Mouse (Mus musculus) lung, postnatal 10 days (tissue): ENCODE measurements around the gene Klk15.
"Not testable (repeated sequence)": the region's sequence is repeated elsewhere in the genome, so short reads cannot be mapped to it uniquely, and the experiment has no call there.

Experiments
- DNase-seq: peaks from one replicate; pipeline ENCODE4 v3.0.0; 2021

Gene Klk15

DNA sequence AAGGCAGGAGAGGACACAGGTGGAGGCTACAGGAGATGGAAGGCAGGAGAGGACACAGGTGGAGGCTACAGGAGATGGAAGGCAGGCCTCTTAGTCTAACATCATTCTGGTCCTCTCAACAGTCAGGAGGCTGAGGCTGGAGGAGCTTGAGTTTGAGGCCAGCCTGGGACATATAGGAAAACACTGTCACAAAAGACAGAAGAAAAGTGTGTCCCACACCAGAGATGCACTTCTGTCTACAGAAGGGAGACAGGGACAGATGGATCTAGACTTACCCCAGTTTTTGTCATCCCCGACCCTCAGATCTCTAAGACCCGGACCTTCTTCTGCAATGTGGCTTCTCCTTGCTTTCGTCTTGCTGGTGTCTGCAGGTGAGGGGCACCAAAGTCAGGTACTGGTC lies at the start of gene Klk15:
Gene Klk15 (plus strand): TSS at position 301 of the 400 bp plus-strand sequence.
- DNase-seq, result no peak

DNA sequence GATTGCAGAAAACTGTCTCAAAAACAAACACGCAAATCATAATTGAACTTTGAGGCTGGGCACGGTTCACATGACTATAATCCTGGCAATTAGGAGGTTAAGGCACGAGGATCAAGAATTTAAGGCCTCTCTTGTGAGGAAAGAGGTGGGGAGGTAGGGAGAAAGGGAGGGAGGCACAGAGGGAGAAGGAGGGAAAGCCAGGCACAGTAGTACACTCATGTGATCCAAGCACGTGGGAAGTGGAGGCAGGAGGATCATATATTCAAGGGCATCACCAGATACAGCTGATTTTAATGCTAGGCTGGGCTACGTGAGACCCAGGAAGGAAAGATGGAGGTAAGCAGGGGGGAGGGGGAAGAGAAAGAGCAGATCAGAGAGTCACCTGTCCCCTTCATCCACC lies 42.2 kb upstream of the Klk15 start:
- DNase-seq, result no peak

DNA sequence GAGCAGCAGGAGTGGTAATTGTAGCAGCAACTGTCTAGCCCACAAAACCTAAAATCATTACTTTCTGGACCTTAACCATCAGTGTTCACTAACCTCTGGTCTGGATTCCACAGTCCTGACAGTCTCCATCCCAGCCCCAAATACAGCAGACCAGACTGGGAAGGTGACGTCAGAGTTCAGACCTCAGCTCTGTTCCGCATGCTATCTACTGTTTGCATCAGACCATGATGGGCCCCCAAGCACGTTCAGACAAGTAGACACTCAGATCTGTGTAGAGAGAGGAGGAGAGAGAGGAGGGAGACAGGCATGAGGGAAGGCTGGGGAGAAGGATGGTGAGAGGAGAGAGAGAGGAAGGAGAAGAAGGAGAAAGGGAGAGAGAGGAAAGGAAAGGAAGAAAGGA lies 41.8 kb upstream of the Klk15 start:
- no peak for DNase-seq

DNA sequence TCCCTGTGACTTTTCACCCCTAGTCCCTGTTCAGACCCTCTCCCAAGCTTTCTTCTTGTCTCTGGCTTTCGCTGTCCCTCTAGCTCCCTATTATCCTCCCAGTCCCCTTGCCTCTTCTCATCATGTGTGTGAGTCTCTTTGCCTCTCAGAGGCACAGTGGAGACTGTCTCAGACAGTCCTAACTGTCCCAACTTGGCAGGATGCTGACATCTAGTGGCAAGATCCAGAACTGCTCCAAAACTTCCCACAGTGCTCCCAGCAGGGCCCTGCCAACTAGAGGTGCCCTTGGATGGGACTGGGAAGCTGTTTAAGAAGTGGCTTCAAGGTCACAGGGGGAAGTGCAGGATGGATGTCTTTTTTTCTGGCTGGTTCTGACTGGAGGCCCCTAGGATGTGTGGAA lies 38.7 kb upstream of the Klk15 start:
- peak; percentile 88 for DNase-seq

DNA sequence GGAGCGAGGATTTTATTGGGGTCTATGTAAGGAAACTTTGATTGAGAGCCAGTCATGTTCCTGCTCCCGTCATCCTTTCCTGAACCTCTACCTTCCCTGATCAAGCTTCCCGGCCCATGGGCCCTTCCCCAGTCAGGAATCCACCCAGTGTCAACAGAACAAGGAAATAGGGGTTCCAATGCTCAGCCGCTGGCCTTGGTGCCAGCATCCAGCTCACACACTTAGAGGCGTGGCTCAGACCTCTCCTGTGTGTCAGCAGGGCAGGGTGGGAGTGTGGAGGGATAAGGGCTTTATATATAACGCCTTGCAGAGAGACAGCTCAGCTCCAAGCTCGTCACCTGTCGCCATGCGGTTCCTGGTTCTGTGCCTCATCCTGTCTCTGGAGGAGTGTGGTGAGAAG lies 18.7 kb upstream of the Klk15 start:
- DNase-seq, result no peak

- no peak for DNase-seq
These were observed 15.1 kb upstream of the Klk15 start for GRCm38 (mm10) chr7:43918426-43918825.

DNA sequence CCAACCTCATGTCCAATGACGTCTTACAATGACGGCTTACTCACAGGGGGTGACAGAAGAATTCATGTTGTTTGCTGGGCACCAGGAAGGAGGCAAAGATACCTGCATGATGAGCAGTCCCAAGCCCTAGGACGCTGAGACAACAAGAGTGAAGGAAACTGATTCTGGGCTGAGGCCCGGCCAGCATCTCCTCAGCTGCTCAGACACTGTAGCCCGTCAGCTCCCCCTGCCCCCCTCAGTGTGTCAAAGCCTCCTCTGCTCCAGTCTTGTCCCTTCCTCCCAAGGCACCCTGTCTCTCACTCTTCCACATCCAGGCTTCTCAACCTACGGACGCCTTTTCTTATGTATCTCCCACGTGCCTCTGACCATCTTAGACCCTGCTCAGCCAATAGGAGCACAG lies 14.7 kb upstream of the Klk15 start:
- no peak for DNase-seq

GRCm38 (mm10) chr7:43919559-43920451 lies 13.7 kb upstream of the Klk15 start:
- peak; percentile 74 for DNase-seq

- no peak for DNase-seq
These were observed 13.0 kb upstream of the Klk15 start for GRCm38 (mm10) chr7:43920582-43920981.

DNA sequence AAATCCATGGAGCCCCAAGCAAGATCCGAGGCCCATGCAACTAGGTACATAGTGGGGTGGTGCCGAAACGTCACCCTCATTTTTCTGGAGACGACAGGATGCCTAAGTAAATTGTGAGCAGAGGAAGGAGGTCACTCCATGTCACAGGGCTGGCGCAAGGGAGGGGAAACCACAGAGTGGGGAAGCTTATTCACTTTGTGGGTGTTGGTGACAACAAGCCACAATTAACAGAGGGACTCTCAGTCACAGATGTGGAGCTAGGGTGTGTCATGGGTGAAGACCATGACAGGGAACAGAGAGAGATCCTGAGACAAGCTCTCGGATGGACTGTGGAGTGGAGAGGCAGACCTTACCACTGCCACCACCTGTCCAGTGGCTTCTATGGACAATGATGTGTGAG lies 12.5 kb upstream of the Klk15 start:
- no peak for DNase-seq

GRCm38 (mm10) chr7:43921941-43922340 lies 11.6 kb upstream of the Klk15 start:
- no peak for DNase-seq

GRCm38 (mm10) chr7:43925985-43926384 lies 7.6 kb upstream of the Klk15 start:
- no peak for DNase-seq

DNA sequence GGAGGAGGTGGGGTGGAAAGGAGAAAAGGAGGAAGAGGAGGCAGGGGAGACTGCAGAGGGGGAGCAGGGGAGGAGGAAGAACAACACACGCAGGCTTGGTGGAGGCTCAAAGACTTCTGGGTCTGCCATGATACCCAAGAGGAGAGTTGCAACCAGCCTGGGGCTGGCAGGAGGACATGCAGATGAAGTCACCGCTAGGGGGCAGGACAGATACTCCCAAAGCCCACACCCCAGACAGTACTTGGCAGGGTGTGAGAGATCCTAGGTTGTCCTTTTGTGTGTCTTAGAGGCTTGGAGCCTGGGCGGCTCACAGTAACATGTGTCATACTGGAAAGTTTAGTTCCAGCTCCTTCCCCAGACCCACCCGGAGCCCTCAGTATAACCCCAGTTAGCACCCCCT lies 5.0 kb upstream of the Klk15 start:
- DNase-seq, result no peak

GRCm38 (mm10) chr7:43932337-43932736 lies 1.2 kb upstream of the Klk15 start:
- no peak for DNase-seq

GRCm38 (mm10) chr7:43934747-43935146 lies 1.2 kb downstream of the Klk15 start:
- DNase-seq, result no peak

DNA sequence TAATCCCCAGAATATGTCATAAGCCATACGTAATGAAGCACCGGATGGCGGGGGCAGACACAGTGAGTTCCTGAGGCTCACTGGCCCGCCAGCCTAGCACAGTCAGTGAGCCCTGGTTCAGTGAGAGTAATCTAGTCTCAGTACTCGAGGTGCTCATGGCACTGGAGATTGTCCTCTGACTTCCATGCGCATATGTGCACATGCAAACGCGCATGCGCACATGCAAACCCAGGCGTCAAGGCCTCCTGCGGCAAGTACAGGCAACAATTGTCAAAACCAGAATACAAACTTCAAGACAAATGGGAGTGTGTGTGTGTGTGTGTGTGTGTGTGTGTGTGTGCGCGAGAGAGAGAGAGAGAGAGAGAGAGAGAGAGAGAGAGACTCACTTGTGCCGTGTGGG lies 3.0 kb downstream of the Klk15 start:
- DNase-seq, result no peak

DNA sequence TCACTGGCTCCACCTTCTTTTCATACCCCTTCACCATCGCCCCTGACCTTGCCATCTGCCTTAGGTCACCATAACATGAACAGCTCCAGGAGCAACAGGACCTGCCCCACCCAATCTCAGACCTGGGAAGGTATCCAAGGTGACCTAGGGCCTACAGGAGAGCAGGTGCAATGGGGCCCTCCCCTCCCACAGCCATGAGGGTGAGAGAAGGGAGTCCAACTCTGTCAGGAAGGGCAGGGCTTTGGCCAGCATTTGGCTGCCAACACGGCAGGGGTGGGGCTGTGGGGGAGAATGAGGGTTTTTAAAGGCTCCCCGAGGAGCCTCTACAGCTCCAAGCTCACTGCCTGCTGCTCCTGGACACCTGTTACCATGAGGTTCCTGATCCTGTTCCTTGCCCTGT lies 8.8 kb downstream of the Klk15 start:
- not testable (repeated sequence) for DNase-seq

DNA sequence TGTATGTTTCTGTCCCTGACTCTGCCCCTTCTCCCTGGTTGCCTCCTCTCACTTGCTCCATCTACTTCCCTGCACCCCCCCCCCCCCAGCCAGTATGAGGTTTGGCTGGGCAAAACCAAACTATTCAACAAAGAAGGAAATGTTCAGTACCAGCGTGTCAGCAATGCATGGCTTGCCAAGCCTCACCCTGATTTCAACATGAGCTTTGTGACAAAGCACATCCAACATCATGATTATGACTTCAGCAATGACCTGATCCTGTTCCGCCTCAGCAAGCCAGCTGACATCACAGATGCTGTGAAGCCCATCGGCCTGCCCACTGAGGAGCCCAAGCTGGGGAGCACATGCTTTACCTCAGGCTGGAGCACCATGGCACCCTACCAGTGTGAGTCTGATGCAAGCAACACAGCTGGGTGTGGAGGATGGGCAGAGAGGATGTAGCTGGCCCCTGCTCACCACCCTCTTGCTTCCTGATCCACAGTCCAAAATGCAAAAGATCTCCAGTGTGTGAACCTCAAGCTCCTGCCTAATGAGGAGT lies 11.3 kb downstream of the Klk15 start:
- no peak for DNase-seq

- no peak for DNase-seq
These were observed 16.8 kb downstream of the Klk15 start, which contains the start of gene Klk1b8 for GRCm38 (mm10) chr7:43950364-43950763. Klk1b8 (plus strand) TSS chr7:43950664.

GRCm38 (mm10) chr7:43952703-43953102 lies 19.2 kb downstream of the Klk15 start:
- DNase-seq, result no peak

DNA sequence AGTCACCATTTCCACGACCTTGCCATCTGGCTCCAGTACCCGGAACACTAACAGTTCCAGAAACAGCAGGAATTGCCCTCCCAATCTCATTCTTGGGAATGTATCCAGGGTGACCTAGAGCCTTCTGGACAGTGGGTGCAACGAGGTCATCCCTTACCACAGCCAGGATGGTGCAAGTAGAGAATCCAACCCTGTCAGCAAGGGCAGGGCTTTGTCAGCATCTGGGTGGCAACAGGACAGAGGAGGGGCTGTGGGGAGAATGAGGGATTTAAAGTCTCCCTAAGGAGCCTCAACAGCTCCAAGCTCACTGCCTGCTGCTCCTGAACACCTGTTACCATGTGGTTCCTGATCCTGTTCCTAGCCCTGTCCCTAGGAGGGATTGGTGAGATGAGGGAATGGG lies 32.9 kb downstream of the Klk15 start, which contains the start of gene Klk1b1:
Gene Klk1b1 (plus strand): TSS at position 301 of the 400 bp plus-strand sequence.
- DNase-seq, result no peak

DNA sequence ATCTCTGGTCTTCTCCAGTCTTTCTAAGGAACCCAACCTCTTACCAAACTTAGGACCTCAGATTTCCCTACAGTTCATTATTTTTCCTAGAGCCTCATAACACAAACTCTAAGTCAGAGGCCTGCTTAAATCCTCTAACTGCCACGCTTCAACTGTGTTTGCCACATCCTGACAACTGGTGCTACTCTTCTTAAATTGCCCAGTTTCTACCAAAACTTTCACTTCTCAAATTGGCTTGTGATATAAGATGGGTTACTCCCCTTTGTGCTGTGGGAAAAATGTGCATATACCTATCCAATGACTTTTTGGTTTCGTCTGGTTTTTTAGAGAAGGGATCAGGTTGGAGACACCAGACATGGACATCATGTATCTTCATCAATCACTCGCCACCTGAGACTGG lies 33.5 kb downstream of the Klk15 start:
- DNase-seq, result no peak

GRCm38 (mm10) chr7:43967612-43968011 lies 34.1 kb downstream of the Klk15 start:
- DNase-seq, result no peak

- DNase-seq, result not testable (repeated sequence)
These were observed 42.2 kb downstream of the Klk15 start, which contains the start of gene Klk1b9 for GRCm38 (mm10) chr7:43975761-43976160. Klk1b9 (plus strand) TSS chr7:43976061.
